Mouse (Mus musculus) C2C12 (cell line): Measurements from ENCODE around the gene Gapvd1. TPM values are rescaled to one million over a fixed set of nuclear protein-coding genes. Genes with fewer than 3 reads are reported as not detected.

Source experiments
- H3K27me3 ChIP-seq: one replicate; pipeline ENCODE4 v1.6.1; 2011; ENCODE audit not compliant: control insufficient read depth, insufficient read depth, insufficient read length
- H3K36me3 ChIP-seq: one replicate; pipeline ENCODE4 v1.6.1; 2011; ENCODE audit not compliant: control insufficient read depth, insufficient read depth
- H3K4me3 ChIP-seq: one replicate; pipeline ENCODE4 v1.5.1; 2011; ENCODE audit warnings: mild to moderate bottlenecking, control low read depth; ENCODE audit not compliant: poor library complexity, insufficient read depth, severe bottlenecking
- H3K79me2 ChIP-seq: one replicate; pipeline ENCODE4 v1.6.1; 2011; ENCODE audit not compliant: control insufficient read depth, insufficient read depth
- H3K79me3 ChIP-seq: one replicate; pipeline ENCODE4 v1.6.1; 2011; ENCODE audit warnings: low read depth, control low read depth
- H3ac ChIP-seq: one replicate; pipeline ENCODE3; 2011; ENCODE audit warnings: low read depth; ENCODE audit not compliant: control insufficient read depth, insufficient read length
- CEBPB ChIP-seq: IDR thresholded peaks from one replicate; pipeline ENCODE4 v1.6.1; 2011; ENCODE audit warnings: low read depth, mild to moderate bottlenecking, control low read depth, moderate library complexity
- CTCF ChIP-seq: IDR thresholded peaks from one replicate; pipeline ENCODE4 v1.5.1; 2011; ENCODE audit not compliant: control insufficient read depth, insufficient read depth, insufficient read length
- MAX ChIP-seq: IDR thresholded peaks from one replicate; pipeline ENCODE4 v1.6.1; 2011; ENCODE audit warnings: mild to moderate bottlenecking, control low read depth
- USF1 ChIP-seq: IDR thresholded peaks from one replicate; pipeline ENCODE4 v1.6.1; 2011; ENCODE audit warnings: low read depth, mild to moderate bottlenecking, control low read depth, moderate library complexity
- polyA plus RNA-seq: library from polyadenylated mRNA; unstranded; fragments of >200 nt; fragmentation: generic; extraction: Trizol; gene quantifications from one replicate; pipeline ENCODE4 v1.2.1, GENCODE M21; 2012; ENCODE audit warnings: missing spikeins

The Gapvd1 gene
- polyA plus RNA-seq, 1 experiment = 23.6 TPM

DNA sequence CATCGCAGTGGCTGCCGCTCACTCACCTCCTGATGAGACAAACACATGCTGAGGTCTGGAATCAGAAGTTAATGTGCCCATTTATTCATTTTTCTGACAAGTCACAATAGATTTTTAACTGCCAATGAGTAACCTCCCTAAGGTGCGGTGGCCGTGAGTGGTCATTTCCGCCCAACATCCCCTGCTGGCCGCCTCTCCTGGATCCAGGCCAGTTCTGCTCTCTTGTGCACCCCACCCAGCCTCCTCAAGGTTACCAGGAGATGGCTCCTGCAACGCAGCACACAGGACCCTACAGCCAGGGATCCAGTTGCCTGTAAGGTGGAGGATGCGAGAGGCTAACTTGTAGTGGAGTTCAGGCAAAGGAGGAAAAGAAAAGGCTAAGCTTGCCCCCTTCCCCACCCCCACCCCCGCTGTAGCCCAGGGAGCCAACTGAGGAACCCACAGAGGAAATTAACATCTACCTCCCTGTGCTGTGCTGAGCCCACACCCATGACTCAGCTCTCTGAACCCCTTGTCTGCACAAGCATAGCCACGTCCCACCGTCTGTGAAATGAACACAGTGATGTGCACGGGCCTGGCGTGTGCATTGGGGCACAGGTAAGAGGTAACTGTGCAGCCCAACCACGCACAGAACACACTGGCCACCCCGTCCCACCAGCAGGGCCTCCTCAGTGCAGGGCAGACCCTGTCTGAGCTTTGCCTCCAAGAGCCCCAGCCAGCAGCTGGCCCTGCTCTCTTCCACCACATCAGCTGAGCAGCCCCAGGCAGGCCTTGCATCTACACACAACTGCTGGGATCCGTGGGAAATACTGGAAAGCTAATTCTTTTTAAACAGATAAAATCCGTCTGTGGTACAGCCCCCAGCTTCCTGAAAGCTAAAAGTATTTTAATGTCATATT is 127.5 kb downstream of the Gapvd1 start:
- Histone ChIP-seq H3K27me3 (no peaks in the 10 kb centered on the region), H3K79me2 (no peaks in the 10 kb centered on the region)

More for the DNA sequence above, 127.5 kb downstream of the Gapvd1 start:
- Histone ChIP-seq H3K79me3 (no peaks in the 10 kb centered on the region), H3ac (no peak overlapping the region), H3K36me3 (peaks cover 6% of the 10 kb centered on the region), H3K4me3 (no peak overlapping the region)
- TF ChIP-seq CEBPB (no peak), USF1 (no peak), MAX (no peak), CTCF (no peak)

Other genes with a start within 250 kb of the Gapvd1 start
- gene Hspa5, start 16.7 kb upstream of the Gapvd1 start, polyA plus RNA-seq = 520 TPM
- 59.9 TPM for gene Rabepk, start 44.7 kb upstream of the Gapvd1 start, polyA plus RNA-seq
- gene Fbxw2, start 71.1 kb upstream of the Gapvd1 start, polyA plus RNA-seq = 43.7 TPM
- 0.04 TPM for gene Gm34653, start 77.8 kb upstream of the Gapvd1 start, polyA plus RNA-seq
- gene Cutal, start 119.2 kb upstream of the Gapvd1 start, polyA plus RNA-seq = 0.02 TPM
- gene Psmd5, start 119.7 kb upstream of the Gapvd1 start, polyA plus RNA-seq = 38.2 TPM
- 7.6 TPM for gene Phf19, start 158.8 kb upstream of the Gapvd1 start, polyA plus RNA-seq
- 1.8 TPM for gene Traf1, start 206.5 kb upstream of the Gapvd1 start, polyA plus RNA-seq